Mouse (Mus musculus) CH12.LX (cell line): ENCODE data around the gene Agbl3. TPM values are rescaled to one million over a fixed set of nuclear protein-coding genes. Genes with fewer than 3 reads are reported as not detected.

ENCODE experiments used
- DNase-seq: peaks from one replicate; pipeline ENCODE4 v3.0.0-alpha.2; 2013; ENCODE audit errors: extremely low read depth
- H3K27ac ChIP-seq: 2 replicates; pipeline ENCODE4 v1.5.1; 2012; ENCODE audit warnings: low read depth, mild to moderate bottlenecking, control low read depth, moderate library complexity; ENCODE audit not compliant: insufficient read depth
- H3K27me3 ChIP-seq: replicated peaks from 2 replicates; pipeline ENCODE3; 2012; ENCODE audit warnings: inconsistent platforms
- H3K36me3 ChIP-seq, 2 experiments: replicated peaks in 1 of 2; 2 replicates each; pipeline versions ENCODE3 to v1.6.1; 2012; ENCODE audit warnings: inconsistent platforms in 1 of 2, low read length in 1 of 2, mild to moderate bottlenecking in 1 of 2, mixed read lengths in 1 of 2, moderate library complexity in 1 of 2; ENCODE audit not compliant: control insufficient read depth in 1 of 2, insufficient read depth in 1 of 2
- H3K4me1 ChIP-seq, 2 experiments: 2 replicates each; pipeline ENCODE4 v1.6.1; 2012; ENCODE audit warnings: inconsistent platforms in 1 of 2, moderate library complexity in 1 of 2; ENCODE audit not compliant: insufficient read depth in 2 of 2, control insufficient read depth in 1 of 2
- H3K4me2 ChIP-seq: 2 replicates; pipeline ENCODE4 v1.6.1; 2012; ENCODE audit warnings: low read depth, mild to moderate bottlenecking, control low read depth; ENCODE audit not compliant: poor library complexity, insufficient read depth, severe bottlenecking
- H3K4me3 ChIP-seq, 3 experiments: fragments of 150-350 bp in 1 of 3; sonication (generic) in 1 of 3; replicated peaks in 1 of 3; 2 replicates each; pipeline versions ENCODE3 to v1.5.1; 2011 to 2012; ENCODE audit warnings: low read depth in 2 of 3, low read length in 2 of 3, mild to moderate bottlenecking in 2 of 3, moderate library complexity in 2 of 3, control low read depth in 1 of 3, improper control_type of control experiment in 1 of 3, inconsistent platforms in 1 of 3, mixed read lengths in 1 of 3; ENCODE audit not compliant: poor library complexity in 1 of 3
- H3K79me2 ChIP-seq: replicated peaks from 2 replicates; pipeline ENCODE4 v1.6.1; 2012; ENCODE audit warnings: mild to moderate bottlenecking, moderate library complexity; ENCODE audit not compliant: control insufficient read depth, poor library complexity, insufficient read depth, severe bottlenecking; ENCODE audit errors: extremely low read depth
- H3K9ac ChIP-seq: 2 replicates; pipeline ENCODE4 v1.6.1; 2012; ENCODE audit warnings: low read depth, mild to moderate bottlenecking, control low read depth, moderate library complexity; ENCODE audit not compliant: insufficient read depth
- H3K9me3 ChIP-seq: replicated peaks from 2 replicates; pipeline ENCODE3; 2012; ENCODE audit warnings: low read length, inconsistent platforms, mixed read lengths
- BHLHE40 ChIP-seq: IDR thresholded peaks from 2 replicates; pipeline ENCODE4 v1.6.1; 2011; ENCODE audit warnings: mild to moderate bottlenecking, low read depth, low read length, improper control_type of control experiment
- CTCF ChIP-seq, 2 experiments: IDR thresholded peaks in 1 of 2; conservative IDR thresholded peaks in 1 of 2; 2 replicates each; pipeline ENCODE4 v1.5.1; 2011 to 2012; ENCODE audit warnings: low read depth in 2 of 2, low read length in 2 of 2, improper control_type of control experiment in 1 of 2, inconsistent platforms in 1 of 2, mild to moderate bottlenecking in 1 of 2, moderate library complexity in 1 of 2
- E2F4 ChIP-seq: IDR thresholded peaks from 2 replicates; pipeline ENCODE4 v1.6.1; 2011; ENCODE audit warnings: low read depth, low read length, improper control_type of control experiment; ENCODE audit not compliant: insufficient replicate concordance
- EP300 ChIP-seq: IDR thresholded peaks from 2 replicates; pipeline ENCODE4 v1.6.1; 2011; ENCODE audit warnings: low read length, improper control_type of control experiment
- HCFC1 ChIP-seq: IDR thresholded peaks from 2 replicates; pipeline ENCODE4 v1.6.1; 2012; ENCODE audit warnings: low read depth, mild to moderate bottlenecking, inconsistent platforms, low read length, improper control_type of control experiment
- JUN ChIP-seq: IDR thresholded peaks from 2 replicates; pipeline ENCODE4 v1.6.1; 2011; ENCODE audit warnings: low read depth, mild to moderate bottlenecking, low read length, improper control_type of control experiment, moderate library complexity; ENCODE audit not compliant: insufficient read depth
- KAT2A ChIP-seq: IDR thresholded peaks from 2 replicates; pipeline ENCODE4 v1.6.1; 2012; ENCODE audit warnings: low read length, improper control_type of control experiment, inconsistent platforms; ENCODE audit not compliant: insufficient replicate concordance
- MAX ChIP-seq: IDR thresholded peaks from 2 replicates; pipeline ENCODE4 v1.6.1; 2011; ENCODE audit warnings: low read length, improper control_type of control experiment
- MAZ ChIP-seq: IDR thresholded peaks from 2 replicates; pipeline ENCODE4 v1.6.1; 2012; ENCODE audit warnings: low read depth, mild to moderate bottlenecking, inconsistent platforms, low read length, improper control_type of control experiment, moderate library complexity
- MEF2A ChIP-seq: IDR thresholded peaks from 2 replicates; pipeline ENCODE4 v1.6.1; 2014; ENCODE audit warnings: low read depth, mild to moderate bottlenecking, inconsistent platforms, low read length, improper control_type of control experiment, borderline replicate concordance
- MXI1 ChIP-seq: IDR thresholded peaks from 2 replicates; pipeline ENCODE4 v1.6.1; 2011; ENCODE audit warnings: mild to moderate bottlenecking, low read depth, low read length, improper control_type of control experiment
- MYC ChIP-seq: IDR thresholded peaks from 2 replicates; pipeline ENCODE4 v1.6.1; 2011; ENCODE audit warnings: low read depth, mild to moderate bottlenecking, improper control_type of control experiment, low read length
- NELFE ChIP-seq: IDR thresholded peaks from 2 replicates; pipeline ENCODE4 v1.6.1; 2011; ENCODE audit warnings: low read depth, low read length, improper control_type of control experiment
- POLR2A ChIP-seq: IDR thresholded peaks from 2 replicates; pipeline ENCODE4 v1.6.1; 2011; ENCODE audit warnings: low read depth, mild to moderate bottlenecking, improper control_type of control experiment, low read length
- POLR2AphosphoS2 ChIP-seq: IDR thresholded peaks from 2 replicates; pipeline ENCODE4 v1.6.1; 2011; ENCODE audit warnings: low read depth, low read length, improper control_type of control experiment
- RAD21 ChIP-seq: IDR thresholded peaks from 2 replicates; pipeline ENCODE4 v1.6.1; 2011; ENCODE audit warnings: low read depth, mild to moderate bottlenecking, low read length, improper control_type of control experiment, moderate library complexity
- RCOR1 ChIP-seq: conservative IDR thresholded peaks from 2 replicates; pipeline ENCODE4 v1.6.1; 2012; ENCODE audit warnings: low read depth, mild to moderate bottlenecking, inconsistent platforms, low read length, improper control_type of control experiment
- SIN3A ChIP-seq: IDR thresholded peaks from 2 replicates; pipeline ENCODE4 v1.6.1; 2012; ENCODE audit warnings: low read length, improper control_type of control experiment, inconsistent platforms
- SMC3 ChIP-seq: IDR thresholded peaks from 2 replicates; pipeline ENCODE4 v1.6.1; 2011; ENCODE audit warnings: low read depth, low read length, improper control_type of control experiment
- TBP ChIP-seq: conservative IDR thresholded peaks from 2 replicates; pipeline ENCODE4 v1.6.1; 2011; ENCODE audit warnings: low read depth, low read length, improper control_type of control experiment
- USF1 ChIP-seq: IDR thresholded peaks from 2 replicates; pipeline ENCODE4 v1.6.1; 2014; ENCODE audit warnings: low read depth, mild to moderate bottlenecking, inconsistent platforms, low read length, improper control_type of control experiment
- ZC3H11A ChIP-seq: IDR thresholded peaks from 2 replicates; pipeline ENCODE4 v1.6.1; 2012; ENCODE audit warnings: low read depth, mild to moderate bottlenecking, inconsistent platforms, low read length, improper control_type of control experiment
- ZKSCAN1 ChIP-seq: IDR thresholded peaks from 2 replicates; pipeline ENCODE4 v1.6.1; 2012; ENCODE audit warnings: low read depth, inconsistent platforms, low read length, improper control_type of control experiment, borderline replicate concordance
- ZMIZ1 ChIP-seq: IDR thresholded peaks from 2 replicates; pipeline ENCODE4 v1.6.1; 2012; ENCODE audit warnings: low read depth, mild to moderate bottlenecking, inconsistent platforms, low read length, improper control_type of control experiment
- ZNF384 ChIP-seq: IDR thresholded peaks from 2 replicates; pipeline ENCODE4 v1.6.1; 2012; ENCODE audit warnings: low read depth, low read length, improper control_type of control experiment, inconsistent platforms
- dilution Hi-C: fragments of 300-500 bp; cut with MboI; formaldehyde crosslinking; loops from 2 replicates; pipeline ENCODE4 v1.14.3; 2020; ENCODE audit warnings: low sequenced_read_pairs; ENCODE audit not compliant: extremely low pct_unique_long_range_greater_than_20kb, extremely low pct_ligation_motif_present
- in situ Hi-C: fragments of 300-500 bp; cut with MboI; formaldehyde crosslinking; loops from 3 replicates; pipeline ENCODE4 v1.14.3; 2019; ENCODE audit warnings: low sequenced_read_pairs, low pct_ligation_motif_present, low pct_unique_long_range_greater_than_20kb, mixed read lengths
- polyA plus RNA-seq: library from polyadenylated mRNA; unstranded; fragments of >175 nt; gene quantifications from 2 replicates; pipeline ENCODE4 v1.2.1, GENCODE M21; 2012; ENCODE audit warnings: low read depth; ENCODE audit not compliant: insufficient read length
- total RNA-seq, 2 experiments: library from RNA; depleted of rRNA; stranded (reverse); fragments of 300-350 nt in 1 of 2; fragments of >200 nt in 1 of 2; gene quantifications; 2 replicates each; pipeline ENCODE4 v1.2.3; 2012 to 2014

Gene Agbl3
- total and polyA plus RNA-seq, 3 experiments = 1.9 to 4.8 (median 3.4) TPM

GRCm38 (mm10) chr6:34904361-34904760, 124.1 kb downstream of the Agbl3 start:
- in situ Hi-C loops (no loop called here), dilution Hi-C loops (no loop called here)
- TF ChIP-seq E2F4 (no peak), RCOR1 (no peak), POLR2AphosphoS2 (no peak), MEF2A (no peak), JUN (no peak), NELFE (no peak), TBP (no peak), MXI1 (no peak), SIN3A (no peak), KAT2A (no peak), SMC3 (no peak)
- TF ChIP-seq, all 38 proteins: peak for 0
- no peaks in the 10 kb centered on the region for H3K27me3 ChIP-seq
- no peak for DNase-seq
- peaks cover under 1% of the 10 kb centered on the region for H3K79me2 ChIP-seq
- no peaks in the 10 kb centered on the region for H3K9me3 ChIP-seq
- H3K27ac ChIP-seq = no peak overlapping the region
- no peak overlapping the region for H3K9ac ChIP-seq
- peaks cover 10 to 46% of the 10 kb centered on the region in 2 experiments for H3K4me1 ChIP-seq
- H3K4me3 ChIP-seq = no peak overlapping the region
- H3K36me3 ChIP-seq = peaks cover 38 to 91% of the 10 kb centered on the region in 2 experiments
- no peak overlapping the region for H3K4me2 ChIP-seq

- Histone ChIP-seq H3K4me2 (no peak overlapping the region), H3K79me2 (peaks cover 6% of the 10 kb centered on the region), H3K4me1 (peaks cover 10 to 51% of the 10 kb centered on the region in 2 experiments), H3K27ac (no peak overlapping the region), H3K27me3 (no peaks in the 10 kb centered on the region), H3K9me3 (no peaks in the 10 kb centered on the region), H3K36me3 (peaks cover 32 to 75% of the 10 kb centered on the region in 2 experiments), H3K9ac (no peak overlapping the region), H3K4me3 (no peak overlapping the region)
- dilution Hi-C loops (no loop called here), in situ Hi-C loops (no loop called here)
- no peak for DNase-seq
- TF ChIP-seq CTCF (conservative IDR thresholded peaks at IDR 0.05 in 1 of 2, IDR thresholded peaks at IDR 0.05 in 1 of 2; ENCODE audit: low read depth in 2 of 2, low read length in 2 of 2) = peak in 1 of 2 experiments; percentile 31; a peak in 2 of 4 replicates
- no peak for TF ChIP-seq NELFE
These were observed 125.9 kb downstream of the Agbl3 start for GRCm38 (mm10) chr6:34906125-34906524.

- Histone ChIP-seq H3K36me3 (peaks cover 31 to 70% of the 10 kb centered on the region in 2 experiments), H3K4me3 (no peak overlapping the region)
- dilution Hi-C loops = no loop called here
These were observed 126.4 kb downstream of the Agbl3 start for GRCm38 (mm10) chr6:34906661-34907060.

More at GRCm38 (mm10) chr6:34906661-34907060, 126.4 kb downstream of the Agbl3 start:
- Histone ChIP-seq H3K9me3 (no peaks in the 10 kb centered on the region), H3K4me2 (no peak overlapping the region), H3K4me1 (peaks cover 9 to 50% of the 10 kb centered on the region in 2 experiments), H3K9ac (no peak overlapping the region), H3K27me3 (no peaks in the 10 kb centered on the region), H3K27ac (no peak overlapping the region), H3K79me2 (peaks cover 6% of the 10 kb centered on the region)
- DNase-seq = no peak
- in situ Hi-C loops = no loop called here
- no peak for TF ChIP-seq POLR2A
- TF ChIP-seq MAZ = no peak
- TF ChIP-seq E2F4 = no peak
- no peak for TF ChIP-seq BHLHE40
- no peak for TF ChIP-seq CTCF (conservative IDR thresholded peaks at IDR 0.05 in 1 of 2, IDR thresholded peaks at IDR 0.05 in 1 of 2; ENCODE audit: low read depth in 2 of 2, low read length in 2 of 2)
- TF ChIP-seq TBP = no peak
- TF ChIP-seq MYC = no peak
- no peak for TF ChIP-seq SIN3A
- TF ChIP-seq RAD21 = no peak
- no peak for TF ChIP-seq ZMIZ1
- no peak for TF ChIP-seq USF1
- TF ChIP-seq ZKSCAN1 = no peak
- TF ChIP-seq ZNF384 = no peak
- no peak for TF ChIP-seq MXI1
- no peak for TF ChIP-seq MEF2A
- no peak for TF ChIP-seq EP300
- no peak for TF ChIP-seq HCFC1
- no peak for TF ChIP-seq MAX
- TF ChIP-seq ZC3H11A = no peak
